Mouse (Mus musculus) frontal cortex, adult 2 months (tissue): ENCODE data around the gene Cdc20. TPM values are rescaled to one million over a fixed set of nuclear protein-coding genes. Genes with fewer than 3 reads are reported as not detected.

ENCODE experiments used
- DNase-seq, 2 experiments: peaks; one replicate each; pipeline ENCODE4 v3.0.0; 2022; ENCODE audit warnings: low spot score in 1 of 2; ENCODE audit errors: extremely low spot score in 1 of 2
- polyA plus RNA-seq: library from polyadenylated mRNA; depleted of rRNA; stranded (reverse); fragments of >200 nt; gene quantifications from 2 replicates; pipeline ENCODE4 v1.2.3, GENCODE M21; 2012; rRNA removed

Cdc20 gene
- polyA plus RNA-seq, 1 experiment, result 2.8 TPM

GRCm38 (mm10) chr4:118421384-118421783 is 15.8 kb downstream of the Cdc20 start:
- DNase-seq, result no peak

- no peak for DNase-seq
Observed at GRCm38 (mm10) chr4:118417112-118417797, 19.9 kb downstream of the Cdc20 start.

GRCm38 (mm10) chr4:118416329-118416728 is 20.8 kb downstream of the Cdc20 start:
- DNase-seq, result peak in 1 of 2 experiments; percentile 48

GRCm38 (mm10) chr4:118415779-118416178 is 21.4 kb downstream of the Cdc20 start:
- DNase-seq, result no peak

- DNase-seq, result no peak
Observed at GRCm38 (mm10) chr4:118413553-118413952, 23.6 kb downstream of the Cdc20 start.

- DNase-seq, result no peak
Observed at GRCm38 (mm10) chr4:118410871-118411270, 26.3 kb downstream of the Cdc20 start.

- peak; percentile 86 to 93 for DNase-seq
Observed at GRCm38 (mm10) chr4:118409142-118409900, 27.8 kb downstream of the Cdc20 start, which contains the start of the genes Szt2 and Med8. TSS of gene Szt2 (minus strand) at chr4:118409273. TSS of gene Med8 (plus strand) at chr4:118409337.

GRCm38 (mm10) chr4:118402701-118403100 is 34.5 kb downstream of the Cdc20 start:
- DNase-seq, result no peak

GRCm38 (mm10) chr4:118401918-118402317 is 35.2 kb downstream of the Cdc20 start:
- DNase-seq, result no peak

GRCm38 (mm10) chr4:118401421-118401820 is 35.7 kb downstream of the Cdc20 start:
- DNase-seq, result no peak

GRCm38 (mm10) chr4:118398400-118398799 is 38.8 kb downstream of the Cdc20 start:
- DNase-seq, result no peak

- no peak for DNase-seq
Observed at GRCm38 (mm10) chr4:118396433-118396832, 40.7 kb downstream of the Cdc20 start.

GRCm38 (mm10) chr4:118395289-118395688 is 41.9 kb downstream of the Cdc20 start:
- no peak for DNase-seq

- DNase-seq, result no peak
Observed at GRCm38 (mm10) chr4:118394505-118394904, 42.6 kb downstream of the Cdc20 start.

- no peak for DNase-seq
Observed at GRCm38 (mm10) chr4:118390146-118390545, 47.0 kb downstream of the Cdc20 start.

GRCm38 (mm10) chr4:118387316-118387715 is 49.8 kb downstream of the Cdc20 start:
- no peak for DNase-seq

- DNase-seq, result no peak
Observed at GRCm38 (mm10) chr4:118383271-118383670, 53.9 kb downstream of the Cdc20 start.

Other genes with a start within 250 kb of the Cdc20 start
- 48.7 and 61.0 TPM in 2 replicates for gene Ptprf, start 145.9 kb downstream of the Cdc20 start, polyA plus RNA-seq
- 40.2 and 41.3 TPM in 2 replicates for gene Szt2, start 28.1 kb downstream of the Cdc20 start, polyA plus RNA-seq
- gene Med8, start 28.0 kb downstream of the Cdc20 start, polyA plus RNA-seq, result 52.1 and 56.8 TPM in 2 replicates
- 65.2 and 76.6 TPM in 2 replicates for gene Elovl1, start 9.3 kb downstream of the Cdc20 start, polyA plus RNA-seq
- 0.32 and 1.0 TPM in 2 replicates for gene Mpl, start 20.2 kb upstream of the Cdc20 start, polyA plus RNA-seq
- 11.8 and 13.3 TPM in 2 replicates for gene Tie1, start 52.7 kb upstream of the Cdc20 start, polyA plus RNA-seq
- gene 2610528J11Rik, start 89.6 kb upstream of the Cdc20 start, polyA plus RNA-seq, result 0.10 and 0.36 TPM in 2 replicates
- 10.0 and 12.3 TPM in 2 replicates for gene Tmem125, start 106.7 kb upstream of the Cdc20 start, polyA plus RNA-seq
- 0.36 and 0.50 TPM in 2 replicates for gene Cfap57, start 183.4 kb upstream of the Cdc20 start, polyA plus RNA-seq
- 49.0 and 54.8 TPM in 2 replicates for gene Ebna1bp2, start 183.4 kb upstream of the Cdc20 start, polyA plus RNA-seq
- gene Olfr62, start 221.6 kb upstream of the Cdc20 start, polyA plus RNA-seq, result not detected in 2 replicates